Mouse (Mus musculus) kidney, adult 9 months (tissue): ENCODE measurements around the gene Frmpd2.
A peak's percentile ranks its signal among the peaks of the same experiment; 100 is the strongest.

Experiments
- DNase-seq: peaks from one replicate; pipeline ENCODE4 v3.0.0; 2022

The Frmpd2 gene

DNA sequence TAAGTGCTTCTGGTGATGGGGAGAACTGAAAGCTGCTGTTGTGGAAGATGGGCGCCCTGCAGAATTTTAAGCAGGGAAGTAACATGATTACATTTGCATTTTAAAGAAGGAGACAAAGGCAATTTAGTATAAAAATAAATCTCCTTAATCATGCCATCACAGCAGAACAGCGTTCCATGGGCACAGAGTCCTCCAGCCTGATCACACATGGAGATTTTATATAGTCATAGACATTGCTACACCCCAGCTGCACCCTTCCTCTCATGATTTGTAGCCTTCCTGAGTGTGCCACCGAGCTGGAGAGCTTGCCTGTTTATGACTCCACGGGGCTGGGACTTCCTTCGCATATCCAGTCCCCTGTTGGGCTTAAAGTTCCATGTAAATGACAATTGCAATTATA is 42.4 kb downstream of the Frmpd2 start:
- DNase-seq, result no peak

DNA sequence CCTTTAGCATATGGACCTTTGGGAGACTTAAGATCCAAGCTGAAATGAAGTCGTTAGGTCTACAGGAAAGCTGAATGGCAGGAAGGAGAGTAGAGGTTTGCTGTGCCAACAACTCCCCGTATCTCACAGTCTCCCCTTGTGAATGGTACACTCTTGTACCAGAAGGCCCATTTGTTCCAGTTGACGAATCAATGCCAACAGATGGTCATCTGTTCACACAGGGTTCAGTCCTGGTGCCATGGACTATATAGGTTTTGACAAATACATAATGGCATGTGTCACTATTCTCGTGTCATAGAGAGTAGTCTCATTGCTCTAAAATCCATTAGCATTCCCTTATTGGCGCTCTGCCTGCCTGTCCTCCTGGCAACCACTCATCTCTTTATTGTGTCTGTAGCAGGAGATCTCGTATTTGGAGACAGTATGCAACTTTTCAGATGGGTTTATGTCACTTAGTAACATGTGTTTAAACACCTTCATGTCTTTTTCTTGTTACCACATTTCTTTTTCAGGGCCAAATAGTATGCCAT is 43.3 kb downstream of the Frmpd2 start:
- no peak for DNase-seq

DNA sequence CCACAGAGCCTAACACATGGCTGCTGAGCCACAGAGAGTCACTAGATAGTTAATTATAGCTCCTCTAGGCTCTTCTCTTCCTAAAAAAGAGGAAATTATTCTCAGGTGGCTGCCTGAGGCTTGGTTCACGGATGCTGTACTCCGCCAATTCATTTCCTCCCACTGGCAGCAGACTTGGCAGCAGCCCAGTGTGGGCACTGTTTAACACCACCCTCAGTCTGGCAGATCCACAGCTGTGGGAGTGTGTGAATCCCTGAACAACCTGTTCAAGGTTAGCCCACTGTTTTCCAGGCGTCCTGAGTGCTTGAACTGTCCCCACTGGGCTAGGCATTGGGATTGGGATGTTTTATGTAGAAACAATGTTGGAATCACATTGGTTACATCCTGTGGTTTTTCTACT is 50.0 kb downstream of the Frmpd2 start:
- DNase-seq, result no peak

DNA sequence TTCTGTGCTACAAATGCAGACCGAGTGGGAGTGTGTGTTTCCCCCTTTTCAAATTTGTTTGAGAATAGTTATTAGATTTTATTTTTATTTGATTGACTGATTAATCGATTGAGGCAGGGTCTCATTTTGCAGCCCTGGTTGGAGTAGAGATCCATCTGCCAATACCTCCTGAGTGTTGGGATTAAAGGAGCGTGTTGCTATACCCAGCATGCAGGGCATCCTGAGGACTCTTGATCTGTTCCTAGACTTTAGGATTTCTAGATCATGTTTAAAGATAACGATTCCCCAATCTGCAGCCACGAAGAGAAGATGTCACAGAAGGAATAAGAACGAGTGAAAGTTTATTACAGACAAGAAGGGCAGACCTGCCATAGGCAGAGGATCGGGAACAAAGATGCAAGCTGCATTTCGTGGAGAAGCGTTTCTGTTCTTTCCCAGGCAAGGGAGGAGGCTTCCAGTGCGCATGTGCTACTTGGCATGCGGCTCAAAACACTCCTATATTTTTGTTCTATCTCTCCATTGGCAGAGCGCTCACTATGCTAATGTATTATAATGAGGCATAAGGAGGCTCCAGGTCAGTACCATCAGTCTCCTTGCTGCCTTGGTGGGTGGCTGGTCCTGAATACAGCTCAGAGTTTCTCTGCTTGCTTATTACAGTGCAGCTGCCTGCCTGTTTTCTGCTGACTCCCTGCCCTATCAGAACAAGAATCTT is 53.9 kb downstream of the Frmpd2 start:
- no peak for DNase-seq

DNA sequence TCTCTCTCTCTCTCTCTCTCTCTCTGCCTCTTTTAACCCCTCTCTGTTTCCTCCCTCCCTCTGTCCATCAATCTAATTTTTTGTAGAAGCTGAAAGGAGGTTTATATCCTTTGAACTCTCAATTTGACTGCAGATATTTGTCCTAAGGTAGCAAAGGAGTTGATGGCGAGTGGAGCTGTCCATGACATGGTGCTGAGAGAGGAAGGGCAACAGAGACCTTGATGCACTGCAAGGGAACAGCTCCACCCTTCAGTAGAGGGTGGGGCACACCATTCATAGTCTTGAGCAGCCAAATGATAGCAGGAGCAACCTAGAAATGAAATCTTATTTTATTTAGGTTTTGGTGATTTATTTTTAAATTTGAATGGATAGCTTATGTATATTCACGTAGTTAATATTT is 55.1 kb downstream of the Frmpd2 start:
- no peak for DNase-seq

DNA sequence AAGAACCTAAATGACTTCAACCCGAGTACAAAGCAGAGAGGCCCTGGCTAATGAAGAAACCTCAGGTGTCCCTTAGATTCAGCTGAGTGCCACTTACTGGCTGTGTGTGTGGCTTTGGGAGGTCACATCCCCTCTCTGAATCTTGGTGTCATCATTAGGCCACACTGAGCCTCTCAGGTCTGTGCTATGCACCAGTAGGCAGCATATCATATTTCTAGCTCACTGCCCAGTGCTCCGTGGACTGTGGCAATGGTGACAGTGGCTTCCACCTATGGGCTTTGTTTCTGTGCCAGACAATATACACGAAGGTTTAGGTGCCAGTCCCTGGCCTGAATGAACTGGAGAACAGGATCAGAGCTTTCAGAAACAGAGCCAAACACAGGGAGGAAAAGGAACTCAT is 56.4 kb downstream of the Frmpd2 start:
- DNase-seq, result no peak

DNA sequence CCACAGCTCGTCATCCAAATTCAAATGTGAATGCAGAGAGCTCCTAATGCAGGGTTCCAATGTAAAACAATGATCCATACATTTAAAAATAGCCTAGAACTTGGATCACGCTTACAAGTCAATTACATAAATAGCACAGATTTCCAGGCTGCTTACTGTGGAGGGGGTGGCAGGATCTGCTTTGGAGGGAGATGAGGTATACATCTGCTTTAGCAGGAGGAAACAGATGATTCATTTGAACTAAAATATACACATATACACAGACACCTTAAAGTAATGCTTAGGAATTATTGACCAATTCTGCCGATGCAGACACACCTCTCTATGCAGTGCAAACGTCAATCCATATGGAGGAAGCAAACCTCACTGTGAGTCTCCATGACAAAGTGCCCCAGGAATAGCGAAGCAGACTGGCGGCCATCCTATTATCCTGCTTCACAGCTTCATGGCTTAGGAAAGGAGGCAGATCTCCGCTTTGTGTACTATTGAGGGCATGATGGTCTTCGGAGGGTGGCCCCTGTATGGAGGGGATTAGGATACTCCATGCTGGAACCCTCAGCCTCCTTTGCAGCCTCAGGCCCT is 59.9 kb downstream of the Frmpd2 start:
- no peak for DNase-seq

DNA sequence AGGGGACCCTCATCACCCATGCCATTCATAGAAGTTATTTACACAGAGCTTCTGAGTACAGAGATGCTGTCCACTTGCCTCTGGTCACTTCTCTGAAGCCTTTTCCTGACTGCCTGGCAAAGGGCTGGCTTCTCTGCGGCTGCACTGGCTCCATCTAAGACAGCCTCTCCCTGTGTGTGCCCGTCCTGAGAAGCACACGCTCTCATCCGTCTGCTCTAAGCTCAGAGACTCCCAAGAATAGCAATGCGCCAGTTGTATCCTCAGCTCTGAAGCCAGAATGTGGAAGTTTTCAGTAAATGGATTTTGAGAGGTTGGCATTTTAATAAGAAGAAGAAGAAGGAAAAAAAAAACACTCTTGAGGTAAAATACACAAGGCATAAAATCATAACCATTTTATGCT is 61.3 kb downstream of the Frmpd2 start:
- no peak for DNase-seq

DNA sequence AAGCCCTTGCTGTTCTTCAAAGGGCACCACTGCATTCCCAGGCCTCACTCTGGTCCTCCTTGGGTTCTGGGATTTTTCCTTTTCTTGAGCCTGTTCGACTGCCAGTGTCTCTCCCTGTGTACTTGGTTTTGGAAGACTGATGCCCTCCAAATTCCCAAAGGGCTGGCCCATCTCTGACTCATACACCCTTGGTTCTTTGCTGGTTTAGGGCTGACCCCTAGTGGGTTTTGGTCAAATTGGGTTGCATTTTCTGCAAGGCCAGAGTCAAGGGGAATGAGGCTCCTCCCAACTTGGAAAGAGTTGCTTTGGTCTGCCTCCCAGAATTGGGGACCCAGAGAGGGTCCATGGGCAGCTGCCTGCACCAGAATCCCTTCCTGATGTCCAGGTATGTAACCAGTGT is 62.0 kb downstream of the Frmpd2 start:
- peak; percentile 6 for DNase-seq

DNA sequence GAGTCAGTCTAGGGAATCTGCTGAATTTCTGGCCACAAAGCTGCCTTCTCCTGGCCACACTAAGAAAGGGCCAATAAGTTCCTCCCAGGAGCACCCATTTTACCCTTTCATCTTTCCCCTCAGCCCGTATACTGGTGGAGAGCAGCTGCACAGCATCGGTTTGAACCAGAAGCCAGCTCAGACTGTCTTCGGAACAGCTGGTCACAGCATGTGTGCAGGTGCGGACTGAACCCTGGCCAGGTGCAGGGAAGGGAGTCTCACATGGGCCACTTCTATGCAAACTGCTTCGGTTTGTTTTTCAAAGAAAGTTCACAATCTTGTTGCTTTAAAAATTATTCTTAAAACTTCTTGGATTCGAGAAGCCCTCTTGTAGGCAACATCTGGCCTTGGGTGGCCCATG is 63.8 kb downstream of the Frmpd2 start:
- no peak for DNase-seq

DNA sequence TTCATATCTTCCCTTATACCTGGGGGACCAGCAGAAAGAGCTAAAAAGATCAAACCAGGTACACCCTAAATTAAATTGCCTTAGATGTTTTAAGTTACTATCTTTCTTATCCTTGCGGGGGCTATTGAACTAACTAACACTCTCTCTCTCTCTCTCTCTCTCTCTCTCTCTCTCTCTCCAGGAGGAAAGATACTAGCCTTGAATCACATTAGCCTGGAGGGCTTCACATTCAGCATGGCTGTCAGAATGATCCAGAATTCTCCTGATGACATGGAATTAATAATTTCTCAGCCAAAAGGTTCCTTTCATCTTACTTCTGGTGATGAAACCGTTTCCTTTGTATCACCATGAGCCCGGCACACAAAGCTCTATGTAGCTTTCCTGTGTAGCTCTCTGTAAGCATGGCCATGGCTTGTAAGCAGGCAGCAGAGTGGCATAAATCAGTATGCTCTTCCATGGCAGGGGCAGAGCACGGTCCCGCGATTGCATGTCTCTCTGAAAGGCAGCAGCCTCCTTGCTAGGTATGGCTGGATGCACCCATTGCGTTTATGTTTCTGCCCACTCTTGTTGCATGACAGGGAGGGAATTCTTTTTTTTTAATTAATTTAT is 68.2 kb downstream of the Frmpd2 start:
- no peak for DNase-seq

DNA sequence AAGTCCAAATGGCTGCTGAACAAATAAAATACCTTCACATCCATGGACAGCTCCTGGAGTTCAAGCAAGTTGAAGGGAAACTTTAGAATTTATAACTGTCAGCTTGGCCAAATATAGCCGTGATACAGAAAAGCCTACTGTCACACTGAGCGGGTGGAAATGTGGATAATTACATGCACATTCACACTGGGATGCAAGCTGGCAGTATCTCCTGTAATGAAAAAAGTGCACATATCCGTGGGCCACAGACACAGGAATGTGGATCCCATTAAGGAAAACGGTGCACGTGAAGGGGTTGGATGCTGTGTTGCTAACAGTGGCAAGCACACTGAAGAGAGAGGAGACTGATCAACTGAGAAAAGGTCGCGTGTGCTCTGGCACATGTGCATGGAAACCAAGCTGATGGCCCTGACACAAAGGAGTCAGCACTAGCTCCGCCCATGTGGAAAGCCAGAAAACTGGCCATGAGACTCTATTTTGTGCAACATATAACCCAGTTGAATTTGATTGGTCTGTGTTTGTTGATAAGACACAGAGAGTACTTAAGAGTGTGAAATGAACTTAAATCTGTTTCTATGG is 74.2 kb downstream of the Frmpd2 start:
- DNase-seq, result no peak

DNA sequence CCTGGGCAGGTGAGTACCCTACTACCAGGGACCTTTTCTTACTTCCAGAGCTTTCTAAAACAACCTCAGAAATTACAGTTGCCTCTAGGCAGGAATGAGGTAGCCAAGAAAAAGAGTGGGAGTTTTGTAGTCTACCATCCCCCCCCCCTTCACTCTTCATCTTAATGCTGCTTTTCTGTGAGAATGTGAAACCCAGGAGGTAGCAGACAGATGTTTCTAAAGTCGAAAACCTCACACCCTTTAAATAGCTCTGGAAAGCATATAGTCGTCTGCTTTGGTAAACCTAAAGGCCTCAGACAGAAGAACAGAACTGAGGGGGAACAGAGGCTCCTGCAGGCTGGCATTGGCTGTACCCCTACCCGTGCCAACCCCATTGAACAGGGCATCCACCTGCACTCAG is 77.2 kb downstream of the Frmpd2 start:
- DNase-seq, result no peak

DNA sequence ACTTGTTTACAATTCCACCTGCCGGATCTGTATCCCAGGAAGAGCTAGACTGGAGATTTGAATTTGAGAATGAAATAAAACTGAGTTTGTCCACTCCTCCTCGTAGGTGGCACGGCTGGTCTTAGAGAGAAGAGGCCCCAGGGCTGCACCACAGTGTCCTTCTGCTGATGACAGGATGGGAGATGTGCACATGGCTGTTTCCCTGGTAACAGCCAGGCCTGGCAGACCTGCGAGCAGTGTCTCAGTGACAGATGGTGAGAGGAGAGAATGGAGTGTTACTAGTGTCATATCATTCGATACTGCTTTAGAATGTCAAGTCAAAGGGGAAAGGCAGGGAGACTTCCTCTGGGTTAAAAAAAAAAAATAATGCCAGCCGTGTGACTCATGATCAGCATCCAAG is 78.4 kb downstream of the Frmpd2 start:
- DNase-seq, result no peak

DNA sequence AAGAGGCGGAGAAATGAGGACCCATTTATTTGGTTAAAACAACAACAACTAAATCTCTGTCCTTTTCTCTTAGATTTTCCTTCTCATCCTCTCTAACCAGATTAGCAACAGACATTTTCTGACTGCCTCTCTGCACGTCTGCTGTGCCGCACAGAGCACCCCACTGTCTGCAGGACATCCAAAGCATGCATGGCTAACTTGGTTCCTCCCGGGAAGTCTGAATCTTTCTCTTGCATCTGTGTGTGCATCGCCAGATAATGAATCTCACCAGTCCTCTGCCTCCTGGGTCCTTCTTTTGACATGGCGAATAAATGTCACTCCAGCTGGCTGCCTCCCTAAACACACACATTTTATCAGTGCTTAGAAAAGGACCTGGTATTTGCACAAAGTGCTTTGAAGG is 99.2 kb downstream of the Frmpd2 start:
- DNase-seq, result no peak

DNA sequence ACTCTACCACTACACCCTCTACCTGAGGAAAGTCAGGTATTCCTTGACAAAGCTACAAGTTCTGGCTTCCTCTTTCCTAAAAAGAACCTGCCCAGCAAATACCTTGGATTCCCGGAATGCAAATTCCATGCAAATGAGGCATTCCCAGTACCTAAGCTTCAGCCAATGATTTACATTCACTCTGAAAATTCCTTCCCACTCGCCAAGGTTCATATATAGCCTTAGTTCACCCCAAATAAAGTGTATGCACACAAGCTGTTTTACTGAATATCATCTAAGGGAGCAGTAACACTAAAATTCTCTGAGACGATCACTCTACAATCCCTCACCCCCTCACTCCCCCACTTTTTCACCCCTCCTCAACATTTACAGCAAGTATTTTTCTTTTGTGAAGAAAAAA is 102.1 kb downstream of the Frmpd2 start:
- no peak for DNase-seq

DNA sequence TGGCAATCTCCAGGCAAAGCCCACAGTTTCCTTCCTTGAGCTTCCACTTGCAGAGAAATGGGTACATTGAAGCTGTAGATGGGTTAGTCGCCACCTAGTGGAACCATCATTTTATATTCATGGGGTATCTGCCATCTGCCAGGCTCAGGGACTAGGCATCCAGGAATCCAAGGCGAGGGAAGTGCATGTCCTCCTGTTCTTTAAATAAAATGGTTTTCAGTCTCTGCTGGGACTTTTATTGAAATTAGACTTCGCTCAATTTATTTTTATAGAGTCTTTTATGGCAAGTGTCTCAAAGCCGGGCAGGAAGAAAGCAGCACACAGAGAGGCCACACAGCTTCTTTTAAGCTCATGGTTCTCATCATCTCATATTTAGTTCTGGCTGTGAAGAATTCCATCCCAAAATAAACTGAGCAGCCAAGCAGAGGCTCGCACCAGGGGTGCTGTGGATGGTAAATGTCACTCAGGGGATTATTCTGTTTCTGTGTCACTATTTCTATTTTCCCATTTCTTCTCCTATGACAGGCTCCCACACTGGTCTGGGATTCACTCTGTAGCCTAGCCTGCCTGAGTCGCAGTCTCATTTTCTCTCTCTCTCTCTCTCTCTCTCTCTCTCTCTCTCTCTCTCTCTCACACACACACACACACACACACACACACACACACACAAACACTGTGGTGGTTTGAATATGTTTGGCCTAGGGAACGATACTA is 108.4 kb downstream of the Frmpd2 start:
- peak; percentile 9 for DNase-seq

DNA sequence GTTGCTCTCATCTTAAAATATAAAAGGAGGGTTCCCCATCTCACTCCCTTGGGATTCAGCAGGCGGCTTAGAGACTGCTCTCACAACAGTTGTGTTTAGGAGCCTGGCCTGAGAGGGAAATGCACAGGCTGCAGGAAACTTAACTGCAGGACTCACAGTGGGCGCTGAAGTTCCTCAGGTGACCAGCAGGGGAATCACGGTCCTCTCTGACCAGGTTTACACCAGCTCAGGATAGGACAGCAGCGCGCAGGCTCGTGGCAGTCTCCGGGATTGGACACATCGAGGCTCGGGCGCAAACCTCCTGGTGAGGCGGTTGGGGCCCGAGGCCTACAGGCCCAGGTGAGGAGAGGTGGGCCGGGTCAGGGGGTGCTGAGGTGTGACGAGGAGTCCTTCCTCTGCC is 117.5 kb downstream of the Frmpd2 start, which contains the start of gene Ptpn20:
TSS of gene Ptpn20 (plus strand) at position 257 of the 400 bp plus-strand sequence.
- peak; percentile 8 for DNase-seq

DNA sequence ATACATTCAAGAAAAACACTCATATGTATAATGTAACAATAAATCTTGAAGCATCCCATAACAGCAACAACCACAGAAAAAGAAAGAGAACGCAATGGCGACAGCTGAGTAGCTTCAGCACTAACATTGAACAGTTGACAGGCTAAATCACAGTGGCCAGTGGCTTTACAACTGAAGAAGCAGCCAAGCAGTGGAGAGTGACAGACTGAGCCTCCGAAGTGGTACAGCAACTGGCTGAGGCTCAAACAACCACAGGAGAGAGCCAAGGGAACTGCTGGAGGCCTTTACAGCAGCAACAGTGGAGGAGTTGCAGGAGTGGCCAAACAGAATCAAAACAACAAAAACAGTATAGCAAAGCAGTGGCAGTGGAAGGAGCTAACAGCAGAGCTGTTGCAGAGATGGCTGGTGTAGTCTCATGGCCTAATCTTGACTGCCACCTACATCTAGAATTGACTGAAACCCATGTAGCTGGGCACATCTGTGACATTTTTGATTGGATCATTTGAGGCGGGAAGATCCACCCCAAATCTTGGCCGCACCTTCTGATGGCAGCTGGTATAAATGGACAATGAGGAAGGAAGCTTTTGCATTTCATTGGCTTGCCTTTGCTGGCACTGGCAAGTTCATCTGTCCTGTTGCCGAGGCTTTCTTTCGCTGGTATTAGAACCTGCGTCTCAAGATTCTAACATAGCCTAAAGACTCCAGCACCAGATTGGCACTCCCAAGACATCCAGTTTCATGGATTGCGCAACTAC is 127.1 kb downstream of the Frmpd2 start:
- DNase-seq, result no peak

DNA sequence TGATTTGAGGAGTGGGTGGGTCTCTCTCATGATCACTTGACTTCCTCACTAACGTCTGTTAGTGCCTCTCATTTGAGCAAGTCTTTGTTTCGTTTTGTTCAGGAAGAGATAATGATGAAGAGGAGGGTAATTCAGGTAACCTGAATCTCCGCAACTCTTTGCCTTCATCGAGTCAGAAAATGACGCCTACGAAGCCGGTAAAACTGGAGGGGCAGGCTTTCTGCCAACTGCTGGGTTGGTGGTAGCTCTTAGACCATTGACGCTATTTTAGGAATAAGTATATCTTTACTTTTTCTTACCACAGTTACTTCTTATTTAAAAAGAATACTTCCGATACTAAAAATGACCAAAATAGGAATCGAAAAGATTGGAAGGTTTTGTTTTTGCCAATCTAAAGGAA is 135.9 kb downstream of the Frmpd2 start:
- no peak for DNase-seq
